Mouse (Mus musculus) thymus, adult 2 months (tissue): ENCODE results near the gene Zfp526.

Experiments used
- CTCF ChIP-seq: fragments of 200-500 bp; IDR thresholded peaks from 2 replicates; pipeline ENCODE4 v1.5.1; 2012; ENCODE audit warnings: mild to moderate bottlenecking, control low read depth, low read length, moderate library complexity, borderline replicate concordance; ENCODE audit not compliant: control insufficient read depth, poor library complexity, insufficient read depth; ENCODE audit errors: extremely low read depth
- POLR2A ChIP-seq: fragments of 200-500 bp; IDR thresholded peaks from 2 replicates; pipeline ENCODE4 v1.6.1; 2012; ENCODE audit warnings: mild to moderate bottlenecking, low read length, control low read depth, moderate library complexity; ENCODE audit not compliant: control insufficient read depth, poor library complexity, insufficient read depth; ENCODE audit errors: extremely low read depth

GRCm38 (mm10) chr7:25181814-25182213 lies 39.4 kb upstream of the Zfp526 start:
- TF ChIP-seq POLR2A (no peak), CTCF (no peak)
